Mouse (Mus musculus) MEL-GATA-1-ER (cell line): ENCODE measurements around the gene Pola2.

ENCODE experiments used
- DNase-seq: peaks from one replicate; pipeline ENCODE4 v3.0.0-alpha.2; 2012; ENCODE audit warnings: low read depth; ENCODE audit errors: extremely low read depth

Pola2 gene

GRCm38 (mm10) chr19:5963883-5964562 is at the start of gene Pola2:
Pola2 (minus strand) TSS chr19:5964202.
- DNase-seq: peak; percentile 73

- no peak for DNase-seq
Measured at GRCm38 (mm10) chr19:6013691-6014090, 49.7 kb upstream of the Pola2 start.

- DNase-seq: no peak
Measured at GRCm38 (mm10) chr19:6009137-6009536, 45.1 kb upstream of the Pola2 start.

- DNase-seq: no peak
Measured at GRCm38 (mm10) chr19:6007013-6007412, 43.0 kb upstream of the Pola2 start.

GRCm38 (mm10) chr19:6005541-6005940 is 41.5 kb upstream of the Pola2 start:
- no peak for DNase-seq

- DNase-seq: no peak
Measured at GRCm38 (mm10) chr19:5999969-6000368, 36.0 kb upstream of the Pola2 start.

GRCm38 (mm10) chr19:5998180-5998579 is 34.2 kb upstream of the Pola2 start:
- no peak for DNase-seq

GRCm38 (mm10) chr19:5994711-5995110 is 30.7 kb upstream of the Pola2 start:
- DNase-seq: no peak

GRCm38 (mm10) chr19:5992012-5992411 is 28.0 kb upstream of the Pola2 start:
- DNase-seq: no peak

GRCm38 (mm10) chr19:5991467-5991866 is 27.5 kb upstream of the Pola2 start:
- no peak for DNase-seq

GRCm38 (mm10) chr19:5990921-5991320 is 26.9 kb upstream of the Pola2 start:
- no peak for DNase-seq

- DNase-seq: no peak
Measured at GRCm38 (mm10) chr19:5990033-5990432, 26.0 kb upstream of the Pola2 start.

- DNase-seq: no peak
Measured at GRCm38 (mm10) chr19:5989585-5989984, 25.6 kb upstream of the Pola2 start.

GRCm38 (mm10) chr19:5988815-5989452 is 24.9 kb upstream of the Pola2 start:
- DNase-seq: no peak

GRCm38 (mm10) chr19:5988027-5988814 is 24.2 kb upstream of the Pola2 start:
- peak; percentile 73 for DNase-seq

GRCm38 (mm10) chr19:5986043-5986442 is 22.0 kb upstream of the Pola2 start, which contains the start of gene Slc22a20:
Slc22a20 (minus strand) TSS chr19:5986143.
- DNase-seq: no peak

- DNase-seq: peak; percentile 71
Measured at GRCm38 (mm10) chr19:5980477-5980876, 16.5 kb upstream of the Pola2 start.

- DNase-seq: no peak
Measured at GRCm38 (mm10) chr19:5977717-5978116, 13.7 kb upstream of the Pola2 start.

- DNase-seq: no peak
Measured at GRCm38 (mm10) chr19:5975676-5976075, 11.7 kb upstream of the Pola2 start.

GRCm38 (mm10) chr19:5975112-5975511 is 11.1 kb upstream of the Pola2 start:
- no peak for DNase-seq

- no peak for DNase-seq
Measured at GRCm38 (mm10) chr19:5967664-5968063, 3.7 kb upstream of the Pola2 start.

- DNase-seq: no peak
Measured at GRCm38 (mm10) chr19:5966786-5967185, 2.8 kb upstream of the Pola2 start.
